ENCODE assay signal across 8 mouse cellular contexts in genomic region chr15:100761419-100762185, GRCm38 (mm10). TPM values are rescaled to one million over a fixed set of nuclear protein-coding genes. Genes with fewer than 3 reads are reported as not detected.
DNase-seq lines count a peak whose midpoint lies in the region; ATAC-seq lines count a peak whose summit lies in the region.

Gene Slc4a8, plus strand, starts transcription at chr15:100761747.

- peak within 1 kb of the TSS; percentile 74 for H3K9ac ChIP-seq in hindbrain, embryonic 14.5 days

- peak; percentile 95 for DNase-seq in NIH3T3 (ENCODE audit: low read depth)
- DNase-seq in cerebellum, postnatal 25 days = peak; percentile 94 to 97
- DNase-seq in frontal cortex, postnatal 36 days (ENCODE audit: low spot score in 2 of 2) = peak; percentile 95
- DNase-seq in hindbrain, embryonic 14.5 days (ENCODE audit: low spot score) = peak; percentile 95
- DNase-seq in left cerebral cortex, adult 11 months (ENCODE audit: low spot score) = peak; percentile 91
- peak; percentile 88 for DNase-seq in lung, postnatal 36 days
- peak; percentile 98 for DNase-seq in retina, embryonic 14.5 days (ENCODE audit: low spot score)
- peak; percentile 84 to 88 for DNase-seq in thymus, postnatal 36 days

- WGBS in hindbrain, embryonic 14.5 days = under 1% methylated on average over 52 of the region's 64 CpGs

- H3K36me3 ChIP-seq in hindbrain, embryonic 14.5 days (replicated peaks; ENCODE audit: control insufficient read depth, insufficient read depth) = 0 out of 2 replicates have a peak, but pooled peaks cover 4% of the 10 kb centered on the region

- no peaks in the 10 kb centered on the region for H3K9me3 ChIP-seq in hindbrain, embryonic 14.5 days (ENCODE audit: control insufficient read depth, low read length)

- H3K4me1 ChIP-seq in hindbrain, embryonic 14.5 days (replicated peaks; ENCODE audit: control insufficient read depth, insufficient read depth, low read length) = peaks cover 14% of the 10 kb centered on the region

- peak within 1 kb of the TSS; percentile 57 for H3K4me2 ChIP-seq in hindbrain, embryonic 14.5 days (replicated peaks)

- H3K4me3 ChIP-seq in hindbrain, embryonic 14.5 days (replicated peaks; ENCODE audit: low read length) = peak within 1 kb of the TSS; percentile 79

- peak; percentile 97 for ATAC-seq in hindbrain, embryonic 14.5 days (ENCODE audit: low FRiP score)

- peak within 1 kb of the TSS; percentile 92 for H3K27ac ChIP-seq in hindbrain, embryonic 14.5 days

- no peaks in the 10 kb centered on the region for H3K27me3 ChIP-seq in hindbrain, embryonic 14.5 days (ENCODE audit: control insufficient read depth, insufficient read depth, low read length)

RNA-seq across cellular contexts. Expression of gene Slc4a8, which starts in this region (rescaled TPM):
- 23.6 and 24.0 TPM in 2 replicates for polyA plus RNA-seq in hindbrain, embryonic 14.5 days (2014; fragmentation: Nextera tagmentation; extraction: Ambion mirVana)

Comparison
In these comparisons a context has a peak if more than half of its experiments do, and no peak if none do; other contexts are left out.
1. Peak in every context shown above with its lines: DNase-seq, ATAC-seq, H3K4me3 ChIP-seq and H3K27ac ChIP-seq.